Mouse (Mus musculus) embryonic facial prominence, embryonic 11.5 days (tissue): ENCODE data around the gene Prkar2a. TPM values are rescaled to one million over a fixed set of nuclear protein-coding genes. Genes with fewer than 3 reads are reported as not detected.

Experiments used
- ATAC-seq: fragments of 200-750 bp; cut with Nextera tagmentation; replicated peaks from 2 replicates; pipeline ENCODE4 v1.8.0; 2017; ENCODE audit warnings: low read depth; ENCODE audit not compliant: insufficient number of reproducible peaks, low FRiP score, low TSS enrichment
- DNase-seq: peaks from one replicate; pipeline ENCODE4 v3.0.0-alpha.2; 2015; ENCODE audit warnings: low spot score
- H3K27ac ChIP-seq: fragments of 300-500 bp; sonication (generic); replicated peaks from 2 replicates; pipeline ENCODE4 v1.5.1; 2014; ENCODE audit warnings: mild to moderate bottlenecking, low read depth, low read length, control low read depth
- H3K27me3 ChIP-seq: fragments of 300-500 bp; sonication (generic); 2 replicates; pipeline ENCODE4 v1.6.1; 2014; ENCODE audit warnings: mild to moderate bottlenecking, low read length, moderate library complexity, mixed read lengths; ENCODE audit not compliant: control insufficient read depth, insufficient read depth
- H3K36me3 ChIP-seq: fragments of 300-500 bp; sonication (generic); replicated peaks from 2 replicates; pipeline ENCODE4 v1.6.1; 2014; ENCODE audit warnings: low read depth, mild to moderate bottlenecking, low read length, moderate library complexity, mixed read lengths; ENCODE audit not compliant: control insufficient read depth, insufficient read depth
- H3K4me1 ChIP-seq: fragments of 300-500 bp; sonication (generic); 2 replicates; pipeline ENCODE4 v1.6.1; 2014; ENCODE audit warnings: low read length, mixed read lengths; ENCODE audit not compliant: control insufficient read depth, insufficient read depth
- H3K4me2 ChIP-seq: fragments of 300-500 bp; sonication (generic); 2 replicates; pipeline ENCODE4 v1.6.1; 2014; ENCODE audit warnings: low read depth, mild to moderate bottlenecking, control low read depth, low read length, moderate library complexity
- H3K4me3 ChIP-seq: fragments of 300-500 bp; sonication (generic); 2 replicates; pipeline ENCODE4 v1.5.1; 2014; ENCODE audit warnings: low read depth, low read length, control low read depth
- H3K9ac ChIP-seq: fragments of 300-500 bp; sonication (generic); replicated peaks from 2 replicates; pipeline ENCODE4 v1.6.1; 2014; ENCODE audit warnings: mild to moderate bottlenecking, control low read depth, low read length
- H3K9me3 ChIP-seq: fragments of 300-500 bp; sonication (generic); replicated peaks from 2 replicates; pipeline ENCODE4 v1.6.1; 2016; ENCODE audit warnings: mild to moderate bottlenecking, low read length, inconsistent platforms, mixed read lengths; ENCODE audit not compliant: control insufficient read depth
- WGBS: fragments of 180-500 bp; shearing (Covaris S2); extraction: QIAGEN DNeasy Blood & Tissue Kit; methylation state at CpG from one replicate; pipeline ENCODE4 v1.1.7; 2014; 5-methylcytosine and 5-hydroxymethylcytosine counted together
- polyA plus RNA-seq: library from polyadenylated mRNA; unstranded; fragments of >200 nt; fragmentation: Nextera tagmentation; extraction: Ambion mirVana; gene quantifications from 2 replicates; pipeline ENCODE4 v1.2.1, GENCODE M21; 2014

Prkar2a gene
- polyA plus RNA-seq, 1 experiment from 2014 or later = 37.9 TPM

- Histone ChIP-seq H3K4me3 (no peak overlapping the region), H3K4me1 (no peaks in the 10 kb centered on the region), H3K27me3 (no peaks in the 10 kb centered on the region), H3K9me3 (no peaks in the 10 kb centered on the region), H3K27ac (no peak overlapping the region), H3K4me2 (no peak overlapping the region), H3K36me3 (no peaks in the 10 kb centered on the region), H3K9ac (no peak overlapping the region)
- 93% methylated on average over 5 of the region's 5 CpGs for WGBS
- ATAC-seq (no peak), DNase-seq (no peak)
These were observed 37.0 kb downstream of the Prkar2a start for GRCm38 (mm10) chr9:108726116-108726515.

DNA sequence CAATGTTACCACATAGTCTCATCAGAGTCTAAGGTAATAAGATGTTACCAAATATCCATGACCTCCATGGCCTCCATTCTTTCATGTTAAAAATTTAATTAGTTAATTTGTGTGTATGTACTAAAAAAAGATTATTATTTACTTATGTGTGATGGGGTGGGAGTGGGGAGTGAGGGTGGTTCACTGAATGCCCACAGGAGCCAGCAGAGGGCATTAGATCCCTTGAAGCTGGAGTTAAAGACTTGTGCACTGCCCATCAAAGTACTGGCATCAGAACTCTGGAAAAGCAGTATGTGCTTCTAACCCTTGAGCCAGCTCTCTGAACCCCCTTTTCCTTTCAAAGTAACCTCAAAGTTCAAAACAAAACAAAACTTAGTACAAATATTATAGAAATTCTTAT, 39.9 kb downstream of the Prkar2a start:
- no peak for ATAC-seq

DNA sequence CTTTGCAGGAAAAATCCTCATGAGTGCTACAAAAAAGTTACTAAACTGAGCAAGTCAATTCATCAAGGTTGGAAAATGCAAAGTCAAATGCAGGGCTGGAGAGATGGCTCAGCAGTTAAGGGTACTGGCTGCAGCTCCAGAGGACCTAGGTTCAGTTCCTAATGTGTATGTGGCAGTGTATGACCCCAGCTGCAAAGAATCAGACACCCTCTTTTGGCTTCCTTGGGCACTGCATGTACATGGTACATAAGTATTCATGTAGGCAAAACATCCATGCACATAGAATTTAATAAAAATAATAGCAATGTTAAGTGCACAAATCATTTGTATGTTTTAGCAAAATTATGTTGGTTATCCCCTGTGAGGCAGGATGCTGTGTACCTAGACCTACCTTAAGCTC, 43.3 kb downstream of the Prkar2a start:
- no peak overlapping the region for H3K9ac ChIP-seq
- no peak overlapping the region for H3K4me3 ChIP-seq
- H3K9me3 ChIP-seq = no peaks in the 10 kb centered on the region
- ATAC-seq = no peak
- no peaks in the 10 kb centered on the region for H3K36me3 ChIP-seq
- no peak overlapping the region for H3K4me2 ChIP-seq
- no peak overlapping the region for H3K27ac ChIP-seq
- no peaks in the 10 kb centered on the region for H3K27me3 ChIP-seq
- no peak for DNase-seq
- no peaks in the 10 kb centered on the region for H3K4me1 ChIP-seq

More for the DNA sequence above, 39.9 kb downstream of the Prkar2a start:
- H3K4me3 ChIP-seq = no peak overlapping the region
- no peaks in the 10 kb centered on the region for H3K27me3 ChIP-seq
- H3K36me3 ChIP-seq = no peaks in the 10 kb centered on the region
- H3K4me1 ChIP-seq = no peaks in the 10 kb centered on the region
- no peak overlapping the region for H3K9ac ChIP-seq
- no peak overlapping the region for H3K4me2 ChIP-seq
- DNase-seq = no peak
- no peaks in the 10 kb centered on the region for H3K9me3 ChIP-seq
- no peak overlapping the region for H3K27ac ChIP-seq

- no peak for ATAC-seq
- no peak for DNase-seq
- H3K4me1 ChIP-seq = no peaks in the 10 kb centered on the region
- no peak overlapping the region for H3K27ac ChIP-seq
- no peaks in the 10 kb centered on the region for H3K36me3 ChIP-seq
- H3K9ac ChIP-seq = no peak overlapping the region
- H3K9me3 ChIP-seq = no peaks in the 10 kb centered on the region
- H3K27me3 ChIP-seq = no peaks in the 10 kb centered on the region
- no peak overlapping the region for H3K4me3 ChIP-seq
- no peak overlapping the region for H3K4me2 ChIP-seq
These were observed 45.5 kb downstream of the Prkar2a start for GRCm38 (mm10) chr9:108734626-108735025.

- Histone ChIP-seq H3K4me3 (no peak overlapping the region), H3K9ac (no peak overlapping the region), H3K4me2 (no peak overlapping the region), H3K27me3 (no peaks in the 10 kb centered on the region), H3K4me1 (no peaks in the 10 kb centered on the region), H3K36me3 (no peaks in the 10 kb centered on the region), H3K9me3 (no peaks in the 10 kb centered on the region), H3K27ac (no peak overlapping the region)
- no peak for DNase-seq
- no peak for ATAC-seq
- WGBS = 46% methylated on average over 3 of the region's 3 CpGs
These were observed 50.1 kb downstream of the Prkar2a start for GRCm38 (mm10) chr9:108739239-108739638.

DNA sequence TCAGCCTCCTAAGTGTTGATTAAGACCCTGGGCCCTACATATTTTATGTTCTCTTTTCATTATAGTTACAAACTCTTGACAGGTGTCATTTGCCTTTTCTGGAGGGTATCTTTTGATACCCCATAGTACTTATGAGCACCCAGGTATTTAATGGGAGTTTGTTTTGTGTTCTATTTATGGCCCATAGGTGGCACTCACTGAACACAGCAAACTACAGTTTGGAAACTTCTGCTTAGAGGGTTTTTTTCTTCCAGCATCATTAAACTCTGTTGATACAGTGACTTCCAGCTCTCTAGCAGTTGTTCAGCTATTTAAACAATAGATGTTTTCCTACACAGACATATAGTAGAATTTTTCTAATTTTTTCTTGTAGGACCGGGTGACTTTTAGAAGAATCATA, 50.9 kb downstream of the Prkar2a start:
- DNase-seq (no peak), ATAC-seq (no peak)
- Histone ChIP-seq H3K9me3 (no peaks in the 10 kb centered on the region), H3K4me1 (no peaks in the 10 kb centered on the region), H3K27me3 (no peaks in the 10 kb centered on the region), H3K36me3 (no peaks in the 10 kb centered on the region), H3K4me2 (no peak overlapping the region), H3K4me3 (no peak overlapping the region), H3K27ac (no peak overlapping the region), H3K9ac (no peak overlapping the region)
- WGBS = 90% methylated on average over 1 of the region's 1 CpGs

- ATAC-seq (no peak), DNase-seq (peak; percentile 29)
- H3K4me2 ChIP-seq = no peak overlapping the region
- no peaks in the 10 kb centered on the region for H3K9me3 ChIP-seq
- H3K9ac ChIP-seq = no peak overlapping the region
- no peak overlapping the region for H3K4me3 ChIP-seq
- no peaks in the 10 kb centered on the region for H3K4me1 ChIP-seq
- no peaks in the 10 kb centered on the region for H3K36me3 ChIP-seq
- WGBS = 86% methylated on average over 9 of the region's 9 CpGs
- H3K27me3 ChIP-seq = no peaks in the 10 kb centered on the region
- H3K27ac ChIP-seq = no peak overlapping the region
These were observed 52.9 kb downstream of the Prkar2a start for GRCm38 (mm10) chr9:108742048-108742447.

- no peaks in the 10 kb centered on the region for H3K4me1 ChIP-seq
- ATAC-seq = no peak
- H3K4me2 ChIP-seq = no peak overlapping the region
- H3K27ac ChIP-seq = no peak overlapping the region
- DNase-seq = no peak
- H3K9ac ChIP-seq = no peak overlapping the region
- no peaks in the 10 kb centered on the region for H3K27me3 ChIP-seq
- H3K4me3 ChIP-seq = no peak overlapping the region
- no peaks in the 10 kb centered on the region for H3K36me3 ChIP-seq
- WGBS = 90% methylated on average over 14 of the region's 14 CpGs
- H3K9me3 ChIP-seq = no peaks in the 10 kb centered on the region
These were observed 57.9 kb downstream of the Prkar2a start for GRCm38 (mm10) chr9:108746876-108747499.
